Mouse (Mus musculus) stomach, embryonic 16.5 days (tissue): ENCODE results near the gene Phactr3. TPM values are rescaled to one million over a fixed set of nuclear protein-coding genes. Genes with fewer than 3 reads are reported as not detected.

ENCODE experiments used
- ATAC-seq: fragments of 200-750 bp; cut with Nextera tagmentation; 2 replicates; pipeline ENCODE4 v1.8.0; 2017; ENCODE audit warnings: moderate number of reproducible peaks, moderate TSS enrichment; ENCODE audit not compliant: insufficient read depth, low FRiP score
- H3K27ac ChIP-seq: fragments of 300-500 bp; sonication (generic); 2 replicates; pipeline ENCODE4 v1.5.1; 2014; ENCODE audit warnings: low read length
- H3K27me3 ChIP-seq: fragments of 300-500 bp; sonication (generic); 2 replicates; pipeline ENCODE4 v1.6.1; 2014; ENCODE audit warnings: low read length, control low read depth, mixed read lengths; ENCODE audit not compliant: control insufficient read depth, insufficient read depth
- H3K36me3 ChIP-seq: fragments of 300-500 bp; sonication (generic); 2 replicates; pipeline ENCODE4 v1.6.1; 2014; ENCODE audit warnings: low read length; ENCODE audit not compliant: control insufficient read depth, insufficient read depth
- H3K4me1 ChIP-seq: fragments of 300-500 bp; sonication (generic); 2 replicates; pipeline ENCODE4 v1.6.1; 2014; ENCODE audit warnings: low read length, control low read depth, mixed read lengths; ENCODE audit not compliant: control insufficient read depth, insufficient read depth
- H3K4me2 ChIP-seq: fragments of 300-500 bp; sonication (generic); 2 replicates; pipeline ENCODE4 v1.6.1; 2014; ENCODE audit warnings: low read depth, low read length, mixed read lengths
- H3K4me3 ChIP-seq: fragments of 300-500 bp; sonication (generic); replicated peaks from 2 replicates; pipeline ENCODE4 v1.5.1; 2014; ENCODE audit warnings: mild to moderate bottlenecking, low read length
- H3K9ac ChIP-seq: fragments of 300-500 bp; sonication (generic); 2 replicates; pipeline ENCODE4 v1.6.1; 2014; ENCODE audit warnings: low read length
- H3K9me3 ChIP-seq: fragments of 300-500 bp; sonication (generic); replicated peaks from 2 replicates; pipeline ENCODE4 v1.6.1; 2016; ENCODE audit warnings: low read length, control low read depth; ENCODE audit not compliant: control insufficient read depth
- WGBS: fragments of 180-500 bp; shearing (Covaris S2); extraction: QIAGEN DNeasy Blood & Tissue Kit; methylation state at CpG from one replicate; pipeline ENCODE4 v1.1.7; 2014; 5-methylcytosine and 5-hydroxymethylcytosine counted together
- polyA plus RNA-seq: library from polyadenylated mRNA; unstranded; fragments of >200 nt; fragmentation: Nextera tagmentation; extraction: Ambion mirVana; gene quantifications from 2 replicates; pipeline ENCODE4 v1.2.1, GENCODE M21; 2015

The Phactr3 gene
- polyA plus RNA-seq, 1 experiment from 2014 or later: 3.2 TPM

GRCm38 (mm10) chr2:178274126-178274525 lies 155.4 kb downstream of the Phactr3 start:
- 72% methylated on average over 4 of the region's 4 CpGs for WGBS
- ATAC-seq: no peak
- no peaks in the 10 kb centered on the region for H3K4me1 ChIP-seq
- H3K36me3 ChIP-seq: no peaks in the 10 kb centered on the region
- H3K9ac ChIP-seq: no peak overlapping the region
- no peaks in the 10 kb centered on the region for H3K27me3 ChIP-seq
- no peak overlapping the region for H3K4me2 ChIP-seq
- H3K27ac ChIP-seq: no peak overlapping the region
- no peaks in the 10 kb centered on the region for H3K9me3 ChIP-seq
- H3K4me3 ChIP-seq: no peak overlapping the region

- H3K27me3 ChIP-seq: no peaks in the 10 kb centered on the region
- H3K4me3 ChIP-seq: no peak overlapping the region
- H3K9ac ChIP-seq: no peak overlapping the region
- no peak for ATAC-seq
- no peak overlapping the region for H3K27ac ChIP-seq
- no peaks in the 10 kb centered on the region for H3K9me3 ChIP-seq
- H3K4me1 ChIP-seq: no peaks in the 10 kb centered on the region
- WGBS: 8% methylated on average over 6 of the region's 6 CpGs
- H3K36me3 ChIP-seq: no peaks in the 10 kb centered on the region
- H3K4me2 ChIP-seq: no peak overlapping the region
Measured at GRCm38 (mm10) chr2:178277206-178277605, 158.4 kb downstream of the Phactr3 start.

GRCm38 (mm10) chr2:178281183-178281582 lies 162.4 kb downstream of the Phactr3 start:
- Histone ChIP-seq H3K4me3 (no peak overlapping the region), H3K27me3 (no peaks in the 10 kb centered on the region), H3K9me3 (no peaks in the 10 kb centered on the region), H3K9ac (no peak overlapping the region), H3K4me2 (no peak overlapping the region), H3K4me1 (no peaks in the 10 kb centered on the region), H3K27ac (no peak overlapping the region), H3K36me3 (no peaks in the 10 kb centered on the region)
- no peak for ATAC-seq
- 53% methylated on average over 3 of the region's 3 CpGs for WGBS

GRCm38 (mm10) chr2:178287285-178287684 lies 168.5 kb downstream of the Phactr3 start:
- no peak for ATAC-seq
- H3K4me2 ChIP-seq: no peak overlapping the region
- H3K36me3 ChIP-seq: no peaks in the 10 kb centered on the region
- no peak overlapping the region for H3K9ac ChIP-seq
- no peak overlapping the region for H3K4me3 ChIP-seq
- no peak overlapping the region for H3K27ac ChIP-seq
- no peaks in the 10 kb centered on the region for H3K9me3 ChIP-seq
- H3K27me3 ChIP-seq: no peaks in the 10 kb centered on the region
- no peaks in the 10 kb centered on the region for H3K4me1 ChIP-seq
- WGBS: 72% methylated on average over 5 of the region's 5 CpGs

GRCm38 (mm10) chr2:178288666-178289065 lies 169.9 kb downstream of the Phactr3 start:
- Histone ChIP-seq H3K9me3 (no peaks in the 10 kb centered on the region), H3K36me3 (no peaks in the 10 kb centered on the region), H3K27ac (no peak overlapping the region), H3K4me3 (no peak overlapping the region), H3K4me1 (no peaks in the 10 kb centered on the region), H3K4me2 (no peak overlapping the region), H3K27me3 (no peaks in the 10 kb centered on the region), H3K9ac (no peak overlapping the region)
- WGBS: 80% methylated on average over 3 of the region's 3 CpGs
- no peak for ATAC-seq

GRCm38 (mm10) chr2:178303453-178304187 lies 184.8 kb downstream of the Phactr3 start:
- H3K4me2 ChIP-seq: no peak overlapping the region
- H3K4me1 ChIP-seq: no peaks in the 10 kb centered on the region
- H3K27ac ChIP-seq: no peak overlapping the region
- H3K4me3 ChIP-seq: no peak overlapping the region
- no peak overlapping the region for H3K9ac ChIP-seq
- no peaks in the 10 kb centered on the region for H3K9me3 ChIP-seq
- no peak for ATAC-seq
- 67% methylated on average over 8 of the region's 8 CpGs for WGBS
- H3K36me3 ChIP-seq: no peaks in the 10 kb centered on the region
- no peaks in the 10 kb centered on the region for H3K27me3 ChIP-seq

- no peak overlapping the region for H3K9ac ChIP-seq
- no peak overlapping the region for H3K4me3 ChIP-seq
- no peaks in the 10 kb centered on the region for H3K27me3 ChIP-seq
- no peaks in the 10 kb centered on the region for H3K4me1 ChIP-seq
- H3K36me3 ChIP-seq: no peaks in the 10 kb centered on the region
- ATAC-seq: no peak
- H3K27ac ChIP-seq: no peak overlapping the region
- H3K9me3 ChIP-seq: no peaks in the 10 kb centered on the region
- no peak overlapping the region for H3K4me2 ChIP-seq
- 48% methylated on average over 1 of the region's 1 CpGs for WGBS
Measured at GRCm38 (mm10) chr2:178304188-178304529, 185.4 kb downstream of the Phactr3 start.

GRCm38 (mm10) chr2:178304669-178305068 lies 185.9 kb downstream of the Phactr3 start:
- Histone ChIP-seq H3K4me1 (no peaks in the 10 kb centered on the region), H3K27me3 (no peaks in the 10 kb centered on the region), H3K9me3 (no peaks in the 10 kb centered on the region), H3K4me3 (no peak overlapping the region), H3K4me2 (no peak overlapping the region), H3K36me3 (no peaks in the 10 kb centered on the region), H3K9ac (no peak overlapping the region), H3K27ac (no peak overlapping the region)
- WGBS: 74% methylated on average over 6 of the region's 6 CpGs
- ATAC-seq: no peak

- no peak for ATAC-seq
- Histone ChIP-seq H3K4me3 (no peak overlapping the region), H3K27ac (no peak overlapping the region), H3K4me1 (no peaks in the 10 kb centered on the region), H3K4me2 (no peak overlapping the region), H3K9me3 (no peaks in the 10 kb centered on the region), H3K9ac (no peak overlapping the region), H3K27me3 (no peaks in the 10 kb centered on the region), H3K36me3 (no peaks in the 10 kb centered on the region)
- WGBS: 66% methylated on average over 7 of the region's 7 CpGs
Measured at GRCm38 (mm10) chr2:178313539-178313938, 194.8 kb downstream of the Phactr3 start.
